Mouse (Mus musculus) heart, embryonic 10.5 days (tissue): ENCODE results near the gene Myrf. TPM values are rescaled to one million over a fixed set of nuclear protein-coding genes. Genes with fewer than 3 reads are reported as not detected.
"Not testable (repeated sequence)": the region's sequence is repeated elsewhere in the genome, so short reads cannot be mapped to it uniquely, and the experiment has no call there.

Experiments used
- DNase-seq: peaks from one replicate; pipeline ENCODE4 v3.0.0-alpha.2; 2017; ENCODE audit warnings: low spot score
- H3K27ac ChIP-seq: fragments of 300-500 bp; sonication (generic); 2 replicates; pipeline ENCODE4 v1.5.1; 2016; ENCODE audit warnings: mild to moderate bottlenecking
- H3K27me3 ChIP-seq: fragments of 300-500 bp; sonication (generic); 2 replicates; pipeline ENCODE4 v1.6.1; 2016; ENCODE audit warnings: mild to moderate bottlenecking; ENCODE audit not compliant: poor library complexity, insufficient read depth, severe bottlenecking
- H3K36me3 ChIP-seq: fragments of 300-500 bp; sonication (generic); 2 replicates; pipeline ENCODE4 v1.6.1; 2016; ENCODE audit warnings: mild to moderate bottlenecking, moderate library complexity
- H3K4me1 ChIP-seq: fragments of 300-500 bp; sonication (generic); 2 replicates; pipeline ENCODE4 v1.6.1; 2016; ENCODE audit warnings: mild to moderate bottlenecking
- H3K4me3 ChIP-seq: fragments of 300-500 bp; sonication (generic); 2 replicates; pipeline ENCODE4 v1.5.1; 2016; ENCODE audit warnings: mild to moderate bottlenecking, moderate library complexity
- H3K9me3 ChIP-seq: fragments of 300-500 bp; sonication (generic); 2 replicates; pipeline ENCODE4 v1.6.1; 2016; ENCODE audit warnings: mild to moderate bottlenecking, moderate library complexity
- WGBS: fragments of 180-500 bp; shearing (Covaris S2); methylation state at CpG from one replicate; pipeline ENCODE4 v1.1.7; 2016; 5-methylcytosine and 5-hydroxymethylcytosine counted together
- microRNA-seq: library from miRNA; unstranded; fragments of <30 nt; microRNA quantifications from one replicate; pipeline ENCODE4, GENCODE M21; 2017
- polyA plus RNA-seq: library from polyadenylated mRNA; unstranded; fragments of >200 nt; fragmentation: Nextera tagmentation; extraction: Ambion mirVana; gene quantifications from 2 replicates; pipeline ENCODE4 v1.2.1, GENCODE M21; 2016

Myrf gene
- polyA plus RNA-seq, 1 experiment from 2014 or later: 30.6 TPM

GRCm38 (mm10) chr19:10167112-10167511, 73.4 kb downstream of the Myrf start:
- no peak for DNase-seq
- WGBS: 71% methylated on average over 4 of the region's 4 CpGs

DNA sequence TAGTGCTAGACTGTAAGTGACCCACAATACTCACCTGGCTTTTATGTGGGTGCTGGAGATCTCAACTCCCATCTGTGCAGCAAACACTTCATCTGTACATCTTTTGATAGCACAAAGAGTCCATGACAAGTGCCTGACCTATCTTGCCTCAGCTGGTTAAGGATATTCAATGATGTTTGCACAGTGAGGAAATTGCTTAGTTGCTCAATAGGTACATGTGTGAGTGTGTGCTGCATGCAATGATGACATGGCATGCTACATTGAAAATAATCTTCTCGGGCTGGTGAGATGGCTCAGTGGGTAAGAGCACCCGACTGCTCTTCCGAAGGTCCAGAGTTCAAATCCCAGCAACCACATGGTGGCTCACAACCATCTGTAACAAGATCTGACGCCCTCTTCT, 74.6 kb downstream of the Myrf start:
- WGBS: 76% methylated on average over 4 of the region's 4 CpGs
- H3K36me3 ChIP-seq, DNase-seq: not testable (repeated sequence)

More at GRCm38 (mm10) chr19:10167112-10167511, 73.4 kb downstream of the Myrf start:
- no peak overlapping the region for H3K4me3 ChIP-seq
- no peaks in the 10 kb centered on the region for H3K27me3 ChIP-seq
- no peaks in the 10 kb centered on the region for H3K9me3 ChIP-seq
- H3K4me1 ChIP-seq: no peaks in the 10 kb centered on the region
- H3K36me3 ChIP-seq: no peaks in the 10 kb centered on the region
- no peak overlapping the region for H3K27ac ChIP-seq

GRCm38 (mm10) chr19:10163896-10164295, 76.7 kb downstream of the Myrf start:
- Histone ChIP-seq H3K27ac (no peak overlapping the region), H3K4me1 (no peaks in the 10 kb centered on the region), H3K4me3 (no peak overlapping the region), H3K9me3 (no peaks in the 10 kb centered on the region), H3K36me3 (no peaks in the 10 kb centered on the region), H3K27me3 (no peaks in the 10 kb centered on the region)
- DNase-seq: no peak
- 84% methylated on average over 3 of the region's 3 CpGs for WGBS

More for the DNA sequence above, 74.6 kb downstream of the Myrf start:
- H3K4me3 ChIP-seq, H3K27me3 ChIP-seq, H3K27ac ChIP-seq, H3K4me1 ChIP-seq, H3K9me3 ChIP-seq: not testable (repeated sequence)

Small RNAs within 50 kb of the gene (microRNA-seq; reads per million reads assigned to microRNA genes)
- not detected for gene Mir6993

Other genes starting within 250 kb of the Myrf start
- 0.73 and 0.95 TPM in 2 replicates for gene Best1, start 239.1 kb downstream of the Myrf start, polyA plus RNA-seq
- 51.5 and 57.6 TPM in 2 replicates for gene Rab3il1, start 239.1 kb downstream of the Myrf start, polyA plus RNA-seq
- gene Fads3, start 199.2 kb downstream of the Myrf start, polyA plus RNA-seq: 16.5 and 19.0 TPM in 2 replicates
- gene Fads2, start 139.0 kb downstream of the Myrf start, polyA plus RNA-seq: 72.7 and 87.6 TPM in 2 replicates
- gene Fads1, start 57.9 kb downstream of the Myrf start, polyA plus RNA-seq: 76.6 and 89.6 TPM in 2 replicates
- 384 and 400 TPM in 2 replicates for gene Tmem258, start 36.7 kb downstream of the Myrf start, polyA plus RNA-seq
- 96.5 and 128 TPM in 2 replicates for gene Fen1, start 36.6 kb downstream of the Myrf start, polyA plus RNA-seq
- 1.2 TPM in 2 replicates for gene Dagla, start 64.1 kb upstream of the Myrf start, polyA plus RNA-seq
- gene Syt7, start 148.3 kb upstream of the Myrf start, polyA plus RNA-seq: 0.16 and 0.35 TPM in 2 replicates
- gene Lrrc10b, start 216.7 kb upstream of the Myrf start, polyA plus RNA-seq: 0.06 and 0.18 TPM in 2 replicates
- gene Ppp1r32, start 242.2 kb upstream of the Myrf start, polyA plus RNA-seq: not detected in 2 replicates